Mouse (Mus musculus): ENCODE measurements around the gene Rpl9. TPM values are rescaled to one million over a fixed set of nuclear protein-coding genes. Genes with fewer than 3 reads are reported as not detected.

Gene Rpl9
- total and polyA plus RNA-seq, 2 experiments from 2014 or later = 622 to 1,170 TPM

DNA sequence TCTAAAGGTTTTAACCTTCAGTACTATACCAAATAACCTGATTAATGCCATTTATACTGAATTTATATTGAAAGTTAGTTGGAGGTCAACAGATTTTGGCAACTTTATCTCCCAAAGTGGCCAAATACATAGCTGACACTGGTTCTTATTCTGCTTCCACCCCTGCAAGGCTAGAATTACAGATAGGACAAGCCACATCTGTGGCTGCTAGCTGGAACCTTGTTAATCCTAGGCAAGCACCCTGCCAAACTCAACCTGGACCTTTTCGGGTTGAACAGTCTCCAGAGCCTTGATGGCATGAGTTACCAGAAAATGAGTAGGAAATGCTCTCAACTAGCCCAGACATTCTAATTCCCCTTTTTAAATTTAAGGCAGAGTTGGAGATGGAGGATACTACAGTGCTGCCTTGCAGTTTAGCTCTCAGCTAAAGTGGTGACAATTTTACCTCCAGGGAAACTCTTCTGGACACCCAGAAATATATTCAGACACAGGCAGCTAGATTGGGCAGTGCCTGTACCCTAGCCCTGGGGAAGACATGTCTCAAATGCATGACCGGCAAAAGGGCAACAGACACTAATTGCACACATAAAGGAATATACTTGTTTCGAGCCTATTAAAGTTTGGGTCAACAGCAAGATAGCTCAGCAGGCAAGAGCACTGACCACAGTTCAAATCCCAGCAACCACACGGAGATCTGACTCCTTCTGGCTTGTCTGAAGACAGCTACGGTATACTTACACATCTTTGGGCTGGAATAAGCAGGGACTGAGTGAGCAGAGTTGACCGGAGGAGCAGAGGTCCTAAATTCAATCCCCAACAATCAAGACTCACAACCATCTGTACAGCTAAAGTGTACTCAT, 4.0 kb downstream of the Rpl9 start:
- Histone ChIP-seq H3K9me3 (ENCODE audit: low read length) (no peaks in the 10 kb centered on the region), H3K27ac (ENCODE audit: low read depth, low read length) (no peak overlapping the region), H3K27me3 (ENCODE audit: insufficient read depth, low read length) (no peaks in the 10 kb centered on the region), H3K9ac (replicated peaks; ENCODE audit: low read length, poor library complexity, severe bottlenecking) (no peak overlapping the region), H3K4me1 (ENCODE audit: insufficient read depth, low read length) (no peaks in the 10 kb centered on the region), H3K4me2 (ENCODE audit: low read depth, low read length, poor library complexity, severe bottlenecking) (no peak overlapping the region), H3K36me3 (ENCODE audit: insufficient read depth, low read length) (peaks cover 13% of the 10 kb centered on the region), H3K4me3 (ENCODE audit: low read depth, low read length) (no peak overlapping the region)
- ATAC-seq (ENCODE audit: low FRiP score) (no peak), DNase-seq (ENCODE audit: low spot score) (no peak)
- WGBS = 82% methylated on average over 6 of the region's 6 CpGs
- no peak for TF ChIP-seq CTCF (IDR thresholded peaks at IDR 0.05)

DNA sequence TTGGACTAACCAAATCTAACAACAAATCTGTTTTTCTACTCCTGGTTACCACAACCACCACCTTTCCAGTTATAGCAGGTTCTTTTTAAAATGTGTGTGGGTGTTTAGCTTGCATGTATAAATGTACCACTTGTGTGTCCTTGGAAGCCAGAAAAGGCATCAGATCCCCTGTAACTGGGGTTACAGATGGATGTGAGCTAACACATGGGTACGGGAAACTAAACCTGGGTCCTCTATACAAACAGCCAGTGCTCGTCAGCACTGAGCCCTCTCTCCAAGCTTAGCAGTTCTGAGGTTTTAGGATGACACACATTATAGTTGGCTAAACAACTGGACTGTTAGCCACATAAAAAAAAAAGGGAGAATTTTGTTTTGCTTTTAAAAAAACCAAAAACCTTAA, 5.5 kb downstream of the Rpl9 start:
- ATAC-seq (ENCODE audit: low FRiP score) = no peak
- 73% methylated on average over 2 of the region's 2 CpGs for WGBS

DNA sequence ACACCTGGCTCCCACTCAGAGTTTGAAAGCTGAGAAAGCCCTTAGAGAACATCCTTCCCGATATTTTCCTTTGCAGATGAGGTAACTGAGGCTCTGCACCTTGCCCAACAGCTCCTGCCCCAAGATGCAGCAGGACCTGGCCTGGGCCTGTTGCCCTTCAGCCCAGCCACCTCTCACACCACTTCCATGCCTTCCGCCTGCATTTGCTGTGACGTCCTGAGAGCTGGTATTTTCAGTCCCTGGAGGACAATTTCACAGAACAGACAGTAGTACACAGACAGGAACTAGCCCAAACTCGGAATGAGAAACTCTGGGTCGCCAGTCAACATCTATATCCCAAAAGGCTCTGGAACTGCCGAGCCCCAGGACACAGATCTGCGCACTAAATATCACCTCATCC, 16.5 kb downstream of the Rpl9 start:
- TF ChIP-seq CTCF (IDR thresholded peaks at IDR 0.05) = no peak
- Histone ChIP-seq H3K27me3 (ENCODE audit: insufficient read depth, low read length) (no peaks in the 10 kb centered on the region), H3K36me3 (ENCODE audit: insufficient read depth, low read length) (no peaks in the 10 kb centered on the region), H3K4me1 (ENCODE audit: insufficient read depth, low read length) (no peaks in the 10 kb centered on the region), H3K4me3 (ENCODE audit: low read depth, low read length) (no peak overlapping the region), H3K9me3 (ENCODE audit: low read length) (no peaks in the 10 kb centered on the region), H3K4me2 (ENCODE audit: low read depth, low read length, poor library complexity, severe bottlenecking) (no peak overlapping the region), H3K27ac (ENCODE audit: low read depth, low read length) (no peak overlapping the region), H3K9ac (replicated peaks; ENCODE audit: low read length, poor library complexity, severe bottlenecking) (no peak overlapping the region)
- ATAC-seq (ENCODE audit: low FRiP score) (no peak), DNase-seq (ENCODE audit: low spot score) (no peak)
- WGBS = 84% methylated on average over 7 of the region's 7 CpGs

More for the DNA sequence above, 5.5 kb downstream of the Rpl9 start:
- Histone ChIP-seq H3K36me3 (ENCODE audit: insufficient read depth, low read length) (peaks cover 13% of the 10 kb centered on the region), H3K4me2 (ENCODE audit: low read depth, low read length, poor library complexity, severe bottlenecking) (no peak overlapping the region), H3K4me3 (ENCODE audit: low read depth, low read length) (no peak overlapping the region), H3K9me3 (ENCODE audit: low read length) (no peaks in the 10 kb centered on the region), H3K27me3 (ENCODE audit: insufficient read depth, low read length) (no peaks in the 10 kb centered on the region), H3K4me1 (ENCODE audit: insufficient read depth, low read length) (no peaks in the 10 kb centered on the region), H3K9ac (replicated peaks; ENCODE audit: low read length, poor library complexity, severe bottlenecking) (no peak overlapping the region), H3K27ac (ENCODE audit: low read depth, low read length) (no peak overlapping the region)
- TF ChIP-seq CTCF (IDR thresholded peaks at IDR 0.05) = no peak
- DNase-seq (ENCODE audit: low spot score) = no peak

DNA sequence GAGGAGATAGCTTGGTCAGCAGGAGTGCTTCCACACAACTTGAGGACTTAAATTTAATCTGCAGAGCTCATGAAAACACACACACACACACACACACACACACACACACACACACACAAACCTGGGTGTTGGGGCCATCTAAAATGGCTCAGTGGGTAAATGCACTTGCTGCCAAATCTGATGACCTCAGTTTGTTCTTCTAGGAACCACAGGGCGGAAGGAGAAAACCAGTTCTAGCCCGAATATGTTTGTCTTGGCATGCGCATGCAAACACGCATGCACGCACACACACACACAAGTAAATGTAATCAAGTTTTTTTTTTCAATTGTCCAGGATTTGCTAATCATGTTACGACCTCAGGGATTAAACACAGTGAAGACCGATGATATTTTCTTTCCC, 19.7 kb downstream of the Rpl9 start:
- no peak for TF ChIP-seq CTCF (IDR thresholded peaks at IDR 0.05)
- 93% methylated on average over 7 of the region's 7 CpGs for WGBS
- no peak for DNase-seq (ENCODE audit: low spot score)

DNA sequence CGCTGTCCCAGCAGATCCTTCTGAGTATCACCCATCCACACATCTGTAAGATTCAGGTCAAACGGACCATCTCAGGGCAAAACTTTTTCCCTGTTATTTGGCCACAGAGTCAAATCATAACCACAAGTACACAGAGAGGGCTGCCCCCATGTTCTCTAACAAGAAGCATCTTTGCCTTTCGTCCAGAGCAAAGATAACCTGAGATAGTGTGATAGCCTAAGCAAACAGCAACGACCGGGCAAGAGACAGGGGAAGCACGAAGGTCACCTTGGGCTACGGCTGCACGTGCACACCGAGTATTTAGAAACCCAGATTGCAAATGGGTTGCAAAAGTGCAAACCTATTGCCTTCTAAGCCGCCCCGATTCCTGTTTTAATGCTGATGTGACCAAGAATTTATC, 23.4 kb downstream of the Rpl9 start:
- no peak for ATAC-seq (ENCODE audit: low FRiP score)
- 91% methylated on average over 11 of the region's 11 CpGs for WGBS
- H3K9me3 ChIP-seq (ENCODE audit: low read length) = no peaks in the 10 kb centered on the region
- no peak for TF ChIP-seq CTCF (IDR thresholded peaks at IDR 0.05)
- H3K9ac ChIP-seq (replicated peaks; ENCODE audit: low read length, poor library complexity, severe bottlenecking) = no peak overlapping the region
- no peak overlapping the region for H3K4me2 ChIP-seq (ENCODE audit: low read depth, low read length, poor library complexity, severe bottlenecking)
- H3K4me3 ChIP-seq (ENCODE audit: low read depth, low read length) = no peak overlapping the region
- H3K36me3 ChIP-seq (ENCODE audit: insufficient read depth, low read length) = no peaks in the 10 kb centered on the region
- DNase-seq (ENCODE audit: low spot score) = no peak
- H3K4me1 ChIP-seq (ENCODE audit: insufficient read depth, low read length) = no peaks in the 10 kb centered on the region
- no peaks in the 10 kb centered on the region for H3K27me3 ChIP-seq (ENCODE audit: insufficient read depth, low read length)
- no peak overlapping the region for H3K27ac ChIP-seq (ENCODE audit: low read depth, low read length)

More for the DNA sequence above, 19.7 kb downstream of the Rpl9 start:
- H3K4me2 ChIP-seq (ENCODE audit: low read depth, low read length, poor library complexity, severe bottlenecking) = no peak overlapping the region
- no peak overlapping the region for H3K27ac ChIP-seq (ENCODE audit: low read depth, low read length)
- no peak overlapping the region for H3K9ac ChIP-seq (replicated peaks; ENCODE audit: low read length, poor library complexity, severe bottlenecking)
- no peak overlapping the region for H3K4me3 ChIP-seq (ENCODE audit: low read depth, low read length)
- no peaks in the 10 kb centered on the region for H3K27me3 ChIP-seq (ENCODE audit: insufficient read depth, low read length)
- no peaks in the 10 kb centered on the region for H3K36me3 ChIP-seq (ENCODE audit: insufficient read depth, low read length)
- no peaks in the 10 kb centered on the region for H3K9me3 ChIP-seq (ENCODE audit: low read length)
- H3K4me1 ChIP-seq (ENCODE audit: insufficient read depth, low read length) = no peaks in the 10 kb centered on the region
- no peak for ATAC-seq (ENCODE audit: low FRiP score)

DNA sequence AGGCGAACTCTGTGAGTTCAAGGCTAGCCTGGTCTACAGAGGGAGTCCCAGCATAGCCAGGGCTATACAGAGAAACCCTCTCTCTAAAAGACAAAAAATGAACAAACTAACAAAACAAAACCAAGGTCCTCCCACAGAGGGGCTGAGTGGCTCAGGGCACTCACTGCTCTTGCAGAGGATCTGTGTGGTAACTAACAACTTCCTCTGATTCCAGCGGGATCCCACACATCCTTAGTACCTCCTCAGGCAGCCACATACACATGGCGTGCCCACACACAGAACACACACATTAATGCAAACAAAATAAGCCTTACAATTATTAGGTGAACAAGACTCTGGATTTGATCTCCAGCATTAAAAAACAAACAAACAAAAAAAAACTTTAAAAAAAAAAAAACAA, 33.5 kb downstream of the Rpl9 start:
- WGBS = 86% methylated on average over 3 of the region's 3 CpGs
- TF ChIP-seq CTCF (IDR thresholded peaks at IDR 0.05) = no peak

More for the DNA sequence above, 33.5 kb downstream of the Rpl9 start:
- H3K9ac ChIP-seq (replicated peaks; ENCODE audit: low read length, poor library complexity, severe bottlenecking) = no peak overlapping the region
- H3K36me3 ChIP-seq (ENCODE audit: insufficient read depth, low read length) = no peaks in the 10 kb centered on the region
- no peaks in the 10 kb centered on the region for H3K4me1 ChIP-seq (ENCODE audit: insufficient read depth, low read length)
- no peaks in the 10 kb centered on the region for H3K9me3 ChIP-seq (ENCODE audit: low read length)
- H3K4me2 ChIP-seq (ENCODE audit: low read depth, low read length, poor library complexity, severe bottlenecking) = no peak overlapping the region
- H3K4me3 ChIP-seq (ENCODE audit: low read depth, low read length) = no peak overlapping the region
- no peak overlapping the region for H3K27ac ChIP-seq (ENCODE audit: low read depth, low read length)
- H3K27me3 ChIP-seq (ENCODE audit: insufficient read depth, low read length) = no peaks in the 10 kb centered on the region
- DNase-seq (ENCODE audit: low spot score) (no peak), ATAC-seq (ENCODE audit: low FRiP score) (no peak)
